Mouse (Mus musculus) MEL (cell line): ENCODE measurements around the gene Nptx1.

Source experiments
- MXI1 ChIP-seq: IDR thresholded peaks from 2 replicates; pipeline ENCODE4 v1.6.1; 2011; ENCODE audit warnings: mild to moderate bottlenecking, low read depth, low read length, improper control_type of control experiment
- USF2 ChIP-seq, 2 experiments: IDR thresholded peaks; 2 replicates each; pipeline ENCODE4 v1.6.1; 2011 to 2012; ENCODE audit warnings: improper control_type of control experiment in 2 of 2, low read length in 2 of 2, borderline replicate concordance in 1 of 2, inconsistent platforms in 1 of 2, low read depth in 1 of 2, mild to moderate bottlenecking in 1 of 2; ENCODE audit not compliant: insufficient read depth in 1 of 2
- ZNF384 ChIP-seq: IDR thresholded peaks from 2 replicates; pipeline ENCODE4 v1.6.1; 2012; ENCODE audit warnings: low read depth, mild to moderate bottlenecking, inconsistent platforms, low read length, improper control_type of control experiment

- TF ChIP-seq MXI1: peak; percentile 75
- TF ChIP-seq ZNF384: no peak
- TF ChIP-seq USF2 (IDR thresholded peaks at IDR 0.05; ENCODE audit: borderline replicate concordance in 1 of 2, insufficient read depth in 1 of 2, low read depth in 1 of 2, low read length in 2 of 2): no peak
Measured at GRCm38 (mm10) chr11:119492830-119493229, 54.7 kb downstream of the Nptx1 start.
